Mouse (Mus musculus): Measurements from ENCODE around the gene Nccrp1. TPM values are rescaled to one million over a fixed set of nuclear protein-coding genes. Genes with fewer than 3 reads are reported as not detected.
"Not testable (repeated sequence)": the region's sequence is repeated elsewhere in the genome, so short reads cannot be mapped to it uniquely, and the experiment has no call there.

Gene Nccrp1
- polyA plus RNA-seq, 1 experiment: 1.1 TPM

- peak in 1 of 2 experiments; percentile 47 for DNase-seq (ENCODE audit: extremely low spot score in 1 of 2, low spot score in 1 of 2)
Observed at GRCm38 (mm10) chr7:28570291-28570981, 23.4 kb upstream of the Nccrp1 start.

GRCm38 (mm10) chr7:28568253-28568652 lies 21.2 kb upstream of the Nccrp1 start:
- peak in 1 of 2 experiments; percentile 85 for DNase-seq (ENCODE audit: extremely low spot score in 1 of 2, low spot score in 1 of 2)

- DNase-seq (ENCODE audit: extremely low spot score in 1 of 2, low spot score in 1 of 2): no peak
Observed at GRCm38 (mm10) chr7:28567539-28567938, 20.5 kb upstream of the Nccrp1 start.

GRCm38 (mm10) chr7:28565407-28565806 lies 18.4 kb upstream of the Nccrp1 start:
- no peak for DNase-seq (ENCODE audit: extremely low spot score in 1 of 2, low spot score in 1 of 2)

- DNase-seq (ENCODE audit: extremely low spot score in 1 of 2, low spot score in 1 of 2): no peak
Observed at GRCm38 (mm10) chr7:28562951-28563350, 15.9 kb upstream of the Nccrp1 start.

- DNase-seq (ENCODE audit: extremely low spot score in 1 of 2, low spot score in 1 of 2): no peak
Observed at GRCm38 (mm10) chr7:28562371-28562770, 15.3 kb upstream of the Nccrp1 start.

- DNase-seq (ENCODE audit: extremely low spot score in 1 of 2, low spot score in 1 of 2): no peak
Observed at GRCm38 (mm10) chr7:28561967-28562366, 14.9 kb upstream of the Nccrp1 start.

- DNase-seq (ENCODE audit: extremely low spot score in 1 of 2, low spot score in 1 of 2): no peak
Observed at GRCm38 (mm10) chr7:28560856-28561255, 13.8 kb upstream of the Nccrp1 start.

- no peak for DNase-seq (ENCODE audit: extremely low spot score in 1 of 2, low spot score in 1 of 2)
Observed at GRCm38 (mm10) chr7:28558486-28558885, 11.4 kb upstream of the Nccrp1 start.

- no peak for DNase-seq (ENCODE audit: extremely low spot score in 1 of 2, low spot score in 1 of 2)
Observed at GRCm38 (mm10) chr7:28557708-28558107, 10.7 kb upstream of the Nccrp1 start.

GRCm38 (mm10) chr7:28557069-28557468 lies 10.0 kb upstream of the Nccrp1 start:
- DNase-seq (ENCODE audit: extremely low spot score in 1 of 2, low spot score in 1 of 2): no peak

- DNase-seq (ENCODE audit: extremely low spot score in 1 of 2, low spot score in 1 of 2): no peak
Observed at GRCm38 (mm10) chr7:28555939-28556535, 9.0 kb upstream of the Nccrp1 start.

- DNase-seq (ENCODE audit: extremely low spot score in 1 of 2, low spot score in 1 of 2): no peak
Observed at GRCm38 (mm10) chr7:28553076-28553475, 6.0 kb upstream of the Nccrp1 start.

GRCm38 (mm10) chr7:28547628-28548027 lies 574 bp upstream of the Nccrp1 start:
- DNase-seq (ENCODE audit: extremely low spot score in 1 of 2, low spot score in 1 of 2): no peak

GRCm38 (mm10) chr7:28546649-28547048 lies 405 bp downstream of the Nccrp1 start:
- DNase-seq (ENCODE audit: extremely low spot score in 1 of 2, low spot score in 1 of 2): no peak

- DNase-seq (ENCODE audit: extremely low spot score in 1 of 2, low spot score in 1 of 2): no peak
Observed at GRCm38 (mm10) chr7:28545891-28546210, 1.2 kb downstream of the Nccrp1 start.

- DNase-seq (ENCODE audit: extremely low spot score in 1 of 2, low spot score in 1 of 2): no peak
Observed at GRCm38 (mm10) chr7:28545048-28545890, 1.8 kb downstream of the Nccrp1 start.

- no peak for DNase-seq (ENCODE audit: extremely low spot score in 1 of 2, low spot score in 1 of 2)
Observed at GRCm38 (mm10) chr7:28544051-28544601, 2.9 kb downstream of the Nccrp1 start.

GRCm38 (mm10) chr7:28540526-28540925 lies 6.5 kb downstream of the Nccrp1 start, which contains the start of gene Sycn:
Gene Sycn, plus strand, starts transcription at chr7:28540885.
- no peak for DNase-seq (ENCODE audit: extremely low spot score in 1 of 2, low spot score in 1 of 2)

GRCm38 (mm10) chr7:28538886-28539285 lies 8.2 kb downstream of the Nccrp1 start:
- DNase-seq (ENCODE audit: extremely low spot score in 1 of 2, low spot score in 1 of 2): not testable (repeated sequence)

- DNase-seq (ENCODE audit: extremely low spot score in 1 of 2, low spot score in 1 of 2): no peak
Observed at GRCm38 (mm10) chr7:28532005-28532404, 15.0 kb downstream of the Nccrp1 start.
